Mouse (Mus musculus): ENCODE measurements around the gene Bpifc.
A peak's percentile ranks its signal among the peaks of the same experiment; 100 is the strongest.

Bpifc gene

DNA sequence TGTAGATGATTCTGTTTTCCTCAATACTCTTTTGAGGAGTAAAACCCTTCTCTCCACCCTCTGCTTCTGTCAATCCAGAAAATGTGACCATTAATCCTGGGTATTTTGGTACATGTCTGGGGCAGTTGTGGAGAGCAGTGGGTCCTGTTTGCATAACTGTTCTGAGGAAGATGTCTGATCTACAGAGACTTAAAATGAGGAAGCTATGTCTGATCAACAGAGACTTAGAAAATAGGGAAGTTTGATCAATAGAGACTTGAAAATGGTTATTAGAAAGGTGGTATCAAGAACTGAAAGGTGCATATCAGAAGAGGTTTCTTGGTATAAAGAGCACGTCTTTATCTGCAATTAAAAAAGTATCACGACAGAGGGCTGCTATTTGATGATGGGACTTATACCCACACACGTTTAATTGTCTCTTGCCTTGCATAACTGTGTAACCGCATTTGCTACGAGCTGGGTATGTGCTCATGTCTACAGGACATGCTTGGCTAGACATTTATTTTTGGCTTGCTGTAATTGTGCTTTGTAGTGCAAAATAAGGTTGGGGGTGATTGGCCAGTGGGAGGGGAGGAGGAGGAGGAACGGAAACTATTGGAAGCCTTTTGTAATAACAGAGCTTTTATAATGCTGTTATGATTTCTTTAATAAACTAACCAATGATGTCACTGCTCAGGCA lies 59.8 kb downstream of the Bpifc start:
- DNase-seq (ENCODE audit: low spot score), result no peak

DNA sequence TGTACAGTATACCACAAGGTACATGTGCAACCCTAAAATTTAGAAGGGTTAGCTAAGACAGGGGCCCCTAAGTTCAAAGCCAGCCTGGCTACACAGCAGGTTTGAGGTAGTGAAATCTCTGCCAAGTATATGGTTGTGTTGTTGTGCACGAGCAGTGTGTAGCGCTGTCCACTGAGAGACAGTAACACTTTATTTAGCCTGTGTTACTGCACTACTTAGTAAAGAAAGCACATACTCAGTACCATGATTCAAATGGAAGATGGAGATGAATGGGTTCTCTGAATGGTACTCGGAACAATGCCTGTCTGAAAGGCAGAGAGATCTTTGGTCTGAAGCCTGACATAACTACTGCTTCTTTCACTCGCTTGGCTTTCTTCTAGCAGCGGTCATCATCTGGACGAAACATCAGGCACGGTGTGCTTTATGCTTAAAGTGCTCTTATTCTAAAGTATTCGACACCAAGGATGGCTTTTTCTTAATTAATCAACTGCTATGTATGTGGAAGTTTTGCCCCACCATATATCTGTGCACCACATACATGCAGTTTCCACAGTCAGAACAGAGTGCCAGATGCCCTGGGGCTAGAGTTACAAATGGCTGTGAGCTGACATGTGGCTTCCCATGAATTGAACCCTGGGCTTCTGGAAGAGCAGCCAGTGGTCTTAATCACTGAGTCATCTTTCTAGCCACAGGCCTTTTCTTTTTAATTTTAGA lies 63.1 kb downstream of the Bpifc start:
- no peak for DNase-seq (ENCODE audit: low spot score)

- no peak for DNase-seq (ENCODE audit: low spot score)
Observed at GRCm38 (mm10) chr10:85936280-85936965, 75.3 kb downstream of the Bpifc start.

GRCm38 (mm10) chr10:85929962-85930361 lies 81.7 kb downstream of the Bpifc start:
- no peak for DNase-seq (ENCODE audit: low spot score)

GRCm38 (mm10) chr10:85929208-85929591 lies 82.5 kb downstream of the Bpifc start:
- no peak for DNase-seq (ENCODE audit: low spot score)

DNA sequence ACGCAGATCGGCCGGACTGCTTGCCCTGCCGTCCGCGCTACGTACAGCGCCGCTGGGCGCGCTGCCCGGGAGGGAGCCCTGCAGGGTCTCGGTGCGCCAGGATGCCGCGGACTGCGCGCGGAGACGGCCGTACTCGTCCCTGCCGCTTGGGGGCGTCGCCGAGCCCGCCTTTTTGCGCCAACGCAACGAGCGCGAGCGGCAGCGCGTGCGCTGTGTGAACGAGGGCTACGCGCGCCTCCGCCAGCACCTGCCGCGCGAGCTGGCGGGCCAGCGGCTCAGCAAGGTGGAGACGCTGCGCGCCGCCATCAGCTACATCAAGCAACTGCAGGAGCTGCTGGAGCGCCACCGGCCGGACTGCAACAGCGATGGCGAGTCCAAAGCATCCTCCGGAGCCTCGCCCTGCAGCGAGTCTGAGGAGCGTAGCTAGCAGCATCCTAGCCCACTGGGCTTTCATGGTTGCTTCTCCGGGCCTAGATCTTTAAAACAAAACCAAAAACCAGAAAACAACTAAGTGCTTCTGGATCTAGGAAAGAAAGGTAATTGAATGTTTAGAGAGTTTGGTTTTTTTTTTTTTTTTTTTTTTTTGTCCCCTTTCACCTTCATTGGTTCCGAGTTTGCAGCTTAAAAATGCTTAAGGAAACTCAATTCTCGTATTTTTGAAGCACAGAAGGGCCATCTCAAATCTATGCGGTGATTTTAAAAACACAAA lies 83.0 kb downstream of the Bpifc start:
- peak; percentile 52 for DNase-seq (ENCODE audit: low spot score)

DNA sequence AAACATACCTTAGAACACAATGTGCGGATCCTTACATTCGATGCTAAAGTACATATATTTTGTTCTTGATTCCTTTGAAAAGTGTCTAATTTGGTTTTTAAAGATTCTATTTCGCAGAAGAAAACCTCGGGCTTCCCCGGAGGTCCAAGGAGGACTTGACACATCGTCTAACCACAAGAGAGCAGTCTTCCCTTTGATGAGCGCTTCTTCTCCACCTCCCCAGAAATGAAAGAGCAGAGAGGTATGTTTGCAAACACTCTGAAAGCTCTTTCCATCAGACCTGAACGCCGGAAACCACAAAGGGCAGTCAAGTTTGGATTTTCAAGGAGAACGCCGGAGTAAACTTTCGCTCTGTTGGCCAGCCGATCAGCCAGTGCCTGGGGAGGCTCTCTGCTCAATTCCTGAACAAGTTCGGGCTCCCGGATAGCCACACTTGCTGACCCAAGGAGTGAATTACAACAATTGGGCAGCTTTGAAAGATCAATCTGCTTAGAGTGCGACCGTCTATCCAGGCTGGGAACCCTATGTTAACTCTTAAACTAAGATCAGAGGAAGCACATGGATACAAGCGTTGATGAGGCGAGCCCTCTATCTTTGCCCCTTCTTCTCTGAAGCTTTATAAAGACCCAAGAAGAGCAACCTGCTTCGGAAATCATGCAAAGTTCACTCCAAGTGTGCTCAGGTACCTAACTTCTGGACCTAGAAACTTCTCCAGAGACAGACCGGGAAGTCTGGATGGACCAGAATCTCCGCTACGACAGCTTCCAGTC lies 83.8 kb downstream of the Bpifc start, which contains the start of gene Ascl4:
Gene Ascl4 (plus strand): TSS at position 6 of the 770 bp plus-strand sequence.
- DNase-seq (ENCODE audit: low spot score), result no peak

DNA sequence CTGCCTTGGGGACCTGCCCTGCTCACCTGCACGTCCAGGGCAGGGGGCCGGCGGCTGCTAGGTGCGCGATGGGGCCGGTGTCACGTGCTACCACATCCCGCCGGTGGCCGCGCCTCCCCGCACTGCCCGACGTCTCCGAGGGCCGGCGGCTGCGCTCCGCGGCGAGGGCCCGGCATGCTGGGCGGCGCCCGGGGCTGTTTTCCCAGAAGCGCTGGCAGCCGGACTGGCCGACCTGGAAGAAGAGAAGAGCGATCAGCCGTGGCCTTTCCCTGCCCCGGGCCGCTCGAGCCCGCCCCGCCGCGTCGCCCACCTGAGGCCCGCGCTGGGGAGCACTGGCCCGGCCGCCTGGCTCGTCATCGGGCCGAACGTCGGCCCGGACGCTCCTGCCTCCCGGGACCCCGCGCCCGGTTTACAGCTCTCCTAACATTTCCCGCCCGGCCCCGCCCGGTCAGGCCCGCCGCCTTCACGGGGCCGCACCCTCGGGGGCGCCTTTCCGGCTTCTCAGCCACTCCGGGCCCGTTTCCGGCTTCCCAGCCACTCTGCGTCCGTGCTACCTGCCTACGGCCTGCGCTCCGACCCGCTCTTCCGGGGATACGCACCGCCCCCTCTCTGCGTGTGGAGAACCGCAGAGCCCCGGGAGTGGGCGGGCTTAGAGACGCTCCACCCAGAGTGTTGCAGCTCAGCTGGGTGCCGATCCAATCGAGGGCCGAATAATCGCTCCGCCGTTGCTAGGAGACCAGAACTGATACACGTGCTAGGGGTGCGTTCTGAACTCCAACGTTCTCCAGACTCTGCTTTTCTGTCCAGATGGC lies 95.0 kb downstream of the Bpifc start, which contains the start of gene Prdm4:
Gene Prdm4 (minus strand): TSS at position 645 of the 812 bp plus-strand sequence.
- DNase-seq (ENCODE audit: low spot score), result peak; percentile 97

All from ovary, adult 18-20 months (tissue).